Mouse (Mus musculus) small intestine, adult 10 weeks (tissue): ENCODE measurements around the gene Cngb1. TPM values are rescaled to one million over a fixed set of nuclear protein-coding genes. Genes with fewer than 3 reads are reported as not detected.

ENCODE experiments used
- polyA plus RNA-seq: library from polyadenylated mRNA; stranded (reverse); fragments of 350-450 nt; fragmentation: Illumina TruSeq; extraction: RNeasy Lipid Tissue Mini Kit (QIAGEN cat#74804); gene quantifications from one replicate; pipeline ENCODE4 v1.2.3, GENCODE M21; 2014; ENCODE audit warnings: low replicate concordance

Cngb1 gene
- polyA plus RNA-seq = 0.07 TPM

DNA sequence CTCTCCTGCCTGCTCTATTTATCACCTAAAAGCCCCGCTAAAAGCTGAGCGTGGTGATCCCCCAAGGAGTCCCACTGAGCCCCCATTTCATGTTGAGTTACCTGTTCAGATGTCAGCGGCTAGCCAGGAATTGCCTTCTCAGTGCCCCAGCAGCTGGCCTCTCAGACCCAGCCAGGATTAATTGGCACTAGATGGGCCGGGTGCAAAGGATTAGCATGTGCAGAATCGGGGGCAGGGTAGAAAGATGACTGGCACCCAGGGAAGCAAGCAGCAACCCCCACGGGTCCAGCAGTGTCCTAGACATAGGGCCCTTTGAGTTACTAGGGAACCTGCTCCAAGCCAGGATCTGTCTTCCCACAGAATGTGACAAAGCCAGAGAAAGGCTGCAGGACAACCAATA lies at the start of gene Cngb1:
Gene Cngb1 (minus strand): TSS at position 155 of the 400 bp plus-strand sequence.

DNA sequence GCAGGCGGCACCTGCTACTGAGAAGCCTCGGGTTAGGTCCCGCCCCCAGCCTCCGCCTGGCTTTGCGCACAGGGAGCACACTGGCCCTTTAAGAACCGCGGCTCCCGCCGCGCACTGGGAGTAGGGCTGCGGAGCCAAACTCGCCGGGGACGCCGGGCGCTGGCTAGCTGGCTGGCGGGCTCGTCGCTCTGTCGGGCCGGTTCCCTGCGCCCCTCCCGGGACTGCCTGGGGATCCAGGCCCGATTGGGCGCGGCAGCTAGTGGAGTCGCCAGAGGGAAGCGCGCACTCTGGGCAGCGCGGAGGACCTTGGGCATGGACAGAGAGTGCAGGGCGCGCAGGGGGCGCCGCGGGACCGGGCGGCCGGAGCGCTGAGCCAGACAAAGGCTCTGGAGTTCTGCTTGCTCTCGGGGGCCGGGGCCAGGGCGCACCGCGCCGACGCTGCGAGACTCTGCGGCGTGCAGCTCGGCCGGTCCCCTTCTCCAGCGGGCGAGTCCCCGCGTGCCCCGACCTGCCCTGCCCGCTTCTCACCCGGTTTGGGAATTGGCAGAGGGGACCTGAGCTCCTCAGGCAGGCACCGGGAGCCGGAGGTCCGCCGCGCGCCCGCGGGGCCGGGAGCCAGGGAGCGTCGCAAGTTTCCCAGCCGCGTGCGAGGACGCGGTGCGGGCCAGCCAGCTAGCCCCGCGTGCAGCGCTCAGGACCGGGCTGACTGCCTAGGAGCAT lies 45.9 kb upstream of the Cngb1 start, which contains the start of gene Mmp15:
Gene Mmp15 (plus strand): TSS at position 118 of the 720 bp plus-strand sequence.

DNA sequence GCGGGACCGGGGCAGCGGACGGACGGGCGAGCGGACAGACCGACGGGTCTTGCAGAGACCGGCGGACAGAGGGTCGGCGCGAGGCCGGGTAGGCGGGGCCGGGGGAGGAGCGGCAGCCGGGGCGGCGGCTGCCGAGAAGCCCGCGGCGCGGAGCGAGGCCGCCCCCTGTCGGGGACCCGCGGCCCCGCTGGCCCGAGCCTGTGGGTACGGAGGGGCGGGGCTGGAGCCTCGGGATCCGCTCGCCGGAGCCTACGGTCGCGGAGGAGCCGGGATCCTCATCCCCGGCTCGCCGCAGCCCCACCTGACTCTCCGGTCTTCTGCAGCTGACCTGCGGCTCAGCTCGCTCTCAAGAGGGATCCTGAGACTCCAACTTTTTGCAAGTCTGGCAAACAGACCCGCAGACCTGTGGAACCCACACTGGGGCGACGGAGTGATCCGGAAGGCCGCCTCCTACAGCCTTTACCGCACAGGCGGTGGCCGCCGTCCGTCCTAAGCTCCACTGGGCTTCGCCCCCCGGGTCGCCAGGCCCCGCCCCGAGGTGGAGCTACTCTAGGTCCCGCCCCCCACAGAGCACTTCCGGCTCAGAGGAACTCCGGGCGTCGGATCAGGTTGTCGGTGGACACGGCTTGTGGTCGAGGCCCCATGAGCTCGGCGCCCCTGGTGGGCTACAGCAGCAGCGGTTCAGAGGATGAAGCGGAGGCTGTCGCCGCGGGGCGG lies 25.5 kb upstream of the Cngb1 start, which contains the start of the genes Zfp319 and Usb1:
Gene Zfp319 (minus strand): TSS at position 231 of the 717 bp plus-strand sequence.
Gene Usb1 (plus strand): TSS at position 565 of the 717 bp plus-strand sequence.

DNA sequence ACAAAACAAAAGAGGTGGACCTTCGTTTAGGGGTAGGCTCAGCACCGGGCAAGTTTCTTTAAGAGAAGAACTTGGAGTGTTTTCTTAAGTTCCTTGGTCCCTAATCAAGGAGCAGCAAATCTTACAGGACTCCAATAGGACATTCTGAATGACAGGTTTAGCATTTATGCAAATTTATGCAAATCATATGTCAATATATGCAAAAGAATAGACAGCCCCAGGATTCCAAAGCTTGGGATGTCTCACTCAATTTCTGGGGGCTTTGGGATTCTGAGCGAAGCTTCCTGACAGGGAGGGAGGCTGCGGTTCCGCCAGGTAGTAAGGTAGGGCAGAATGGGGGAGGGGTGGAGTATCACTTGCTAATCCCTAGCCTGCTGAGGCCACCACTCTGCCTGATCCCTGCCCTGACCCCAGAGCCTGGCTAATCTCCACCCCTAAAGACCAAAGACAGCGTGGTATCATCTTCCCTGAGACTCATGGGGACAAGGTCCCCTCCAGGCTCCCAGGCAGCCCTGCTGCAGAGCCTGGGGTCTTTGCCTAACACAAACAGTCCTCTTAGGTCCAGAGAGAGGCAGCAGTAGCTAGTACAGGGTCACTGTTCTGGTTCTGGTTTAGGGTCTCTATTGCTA lies 4.1 kb upstream of the Cngb1 start, which contains the start of gene Tepp:
Gene Tepp (plus strand): TSS at position 225 of the 629 bp plus-strand sequence.

DNA sequence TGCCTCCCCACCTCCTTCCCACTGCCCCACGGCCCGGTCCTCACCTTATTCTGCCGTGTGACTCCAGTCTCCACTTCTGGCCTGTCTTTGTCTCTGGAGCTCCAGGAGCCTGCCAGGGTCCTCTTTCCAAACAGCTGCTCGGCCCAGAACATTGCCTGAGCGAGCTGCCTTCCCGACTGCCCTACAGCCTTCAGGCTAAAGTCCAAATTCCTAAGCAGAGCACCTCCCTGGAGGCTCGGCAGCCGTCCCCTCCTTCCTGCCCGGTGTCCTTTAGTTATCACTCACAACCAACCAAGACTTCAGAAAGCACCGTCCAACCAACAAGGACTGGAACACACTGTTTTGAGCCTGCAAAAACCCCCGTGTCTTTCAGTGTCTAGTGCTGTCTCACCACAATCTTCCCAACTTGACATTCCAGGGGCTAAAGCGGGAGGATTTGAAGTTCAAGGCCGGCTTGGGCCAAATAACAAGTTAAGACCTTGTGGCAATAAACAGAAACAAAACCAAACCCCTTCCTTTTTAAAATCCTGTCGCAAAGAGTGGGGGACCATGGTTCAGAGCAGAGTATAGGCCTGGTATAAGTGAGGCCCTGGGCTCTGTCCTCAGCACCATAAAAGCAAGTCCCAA lies 103.6 kb downstream of the Cngb1 start, which contains the start of gene Kifc3:
Gene Kifc3 (minus strand): TSS at position 164 of the 627 bp plus-strand sequence.

Other genes with a start within 250 kb of the Cngb1 start
- not detected for gene Katnb1, start 225.4 kb downstream of the Cngb1 start, polyA plus RNA-seq
- gene Kifc3, start 103.8 kb downstream of the Cngb1 start, polyA plus RNA-seq = 1.7 TPM
- gene Tepp, start 4.0 kb upstream of the Cngb1 start, polyA plus RNA-seq = not detected
- gene Zfp319, start 25.4 kb upstream of the Cngb1 start, polyA plus RNA-seq = 1.1 TPM
- gene Usb1, start 25.7 kb upstream of the Cngb1 start, polyA plus RNA-seq = 0.63 TPM
- 0.41 TPM for gene Mmp15, start 45.7 kb upstream of the Cngb1 start, polyA plus RNA-seq
- gene Cfap20, start 128.3 kb upstream of the Cngb1 start, polyA plus RNA-seq = 41.0 TPM
- gene Csnk2a2, start 183.5 kb upstream of the Cngb1 start, polyA plus RNA-seq = 112 TPM
- gene Ccdc113, start 227.5 kb upstream of the Cngb1 start, polyA plus RNA-seq = not detected